Mouse (Mus musculus) limb, embryonic 14.5 days (tissue): ENCODE results near the gene Snx29. TPM values are rescaled to one million over a fixed set of nuclear protein-coding genes. Genes with fewer than 3 reads are reported as not detected.

Source experiments
- ATAC-seq: fragments of 200-750 bp; cut with Nextera tagmentation; 2 replicates; pipeline ENCODE4 v1.8.0; 2017; ENCODE audit warnings: low read depth, moderate number of reproducible peaks, moderate TSS enrichment; ENCODE audit not compliant: low FRiP score
- DNase-seq: peaks from one replicate; pipeline ENCODE4 v3.0.0-alpha.2; 2015; ENCODE audit warnings: low spot score
- H3K27ac ChIP-seq: fragments of 300-500 bp; sonication (generic); replicated peaks from 2 replicates; pipeline ENCODE4 v1.5.1; 2014; ENCODE audit warnings: low read depth, mild to moderate bottlenecking, low read length, moderate library complexity, mixed read lengths
- H3K27me3 ChIP-seq: fragments of 300-500 bp; sonication (generic); 2 replicates; pipeline ENCODE4 v1.6.1; 2014; ENCODE audit warnings: low read length, mixed read lengths; ENCODE audit not compliant: control insufficient read depth, insufficient read depth
- H3K36me3 ChIP-seq: fragments of 300-500 bp; sonication (generic); 2 replicates; pipeline ENCODE4 v1.6.1; 2014; ENCODE audit warnings: mild to moderate bottlenecking, low read length, moderate library complexity, mixed read lengths; ENCODE audit not compliant: control insufficient read depth, insufficient read depth
- H3K4me1 ChIP-seq: fragments of 300-500 bp; sonication (generic); 2 replicates; pipeline ENCODE4 v1.6.1; 2014; ENCODE audit warnings: antibody characterized with exemption, low read length, mixed read lengths; ENCODE audit not compliant: control insufficient read depth, insufficient read depth
- H3K4me2 ChIP-seq: fragments of 300-500 bp; sonication (generic); replicated peaks from 2 replicates; pipeline ENCODE4 v1.6.1; 2014; ENCODE audit warnings: low read depth, mild to moderate bottlenecking, low read length, moderate library complexity; ENCODE audit not compliant: severe bottlenecking
- H3K4me3 ChIP-seq: fragments of 300-500 bp; sonication (generic); replicated peaks from 2 replicates; pipeline ENCODE4 v1.5.1; 2014; ENCODE audit warnings: low read length
- H3K9ac ChIP-seq: fragments of 300-500 bp; sonication (generic); 2 replicates; pipeline ENCODE4 v1.6.1; 2014; ENCODE audit warnings: mild to moderate bottlenecking, low read depth, low read length, moderate library complexity; ENCODE audit not compliant: severe bottlenecking
- H3K9me3 ChIP-seq: fragments of 300-500 bp; sonication (generic); 2 replicates; pipeline ENCODE4 v1.6.1; 2016; ENCODE audit warnings: low read length; ENCODE audit not compliant: control insufficient read depth
- POLR2A ChIP-seq: fragments of 200-500 bp; IDR thresholded peaks from 2 replicates; pipeline ENCODE4 v1.8.0; 2012; ENCODE audit warnings: inconsistent platforms, mild to moderate bottlenecking, moderate library complexity, borderline replicate concordance; ENCODE audit not compliant: insufficient read depth, insufficient read length; ENCODE audit errors: extremely low read depth
- WGBS: fragments of 180-500 bp; shearing (Covaris S2); extraction: QIAGEN DNeasy Blood & Tissue Kit; methylation state at CpG from one replicate; pipeline ENCODE4 v1.1.7; 2014; 5-methylcytosine and 5-hydroxymethylcytosine counted together
- polyA plus RNA-seq, 2 experiments: library from polyadenylated mRNA; depleted of rRNA in 1 of 2; stranded (reverse) in 1 of 2; unstranded in 1 of 2; fragments of >200 nt; fragmentation: Nextera tagmentation in 1 of 2; extraction: Ambion mirVana in 1 of 2; gene quantifications; 2 replicates each; pipeline versions ENCODE4 v1.2.1 to v1.2.3; 2012 to 2014

Snx29 gene
- polyA plus RNA-seq, 2 experiments, result 4.9 to 9.3 TPM

DNA sequence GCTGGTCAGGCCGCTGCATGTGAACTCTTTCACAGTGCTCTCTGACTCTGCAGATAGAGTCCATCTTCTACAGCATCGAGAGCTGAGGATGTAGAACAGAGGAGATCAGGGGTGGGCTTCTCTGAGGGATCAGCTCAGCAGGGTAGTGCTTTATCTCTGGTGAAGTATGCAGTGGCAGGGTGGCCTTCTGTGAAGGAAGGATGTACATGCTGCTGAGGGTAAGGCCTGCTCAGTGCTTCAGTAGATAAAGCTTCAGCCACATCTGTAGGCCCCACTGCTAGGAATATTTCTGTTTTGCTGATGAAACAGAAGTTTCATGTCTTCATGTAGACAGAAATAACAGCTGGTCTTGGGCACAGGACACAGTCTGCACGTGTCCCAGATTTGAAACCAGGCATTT is 300.3 kb downstream of the Snx29 start:
- H3K4me3 ChIP-seq, result no peak overlapping the region
- WGBS, result 82% methylated on average over 3 of the region's 3 CpGs
- H3K36me3 ChIP-seq, result no peaks in the 10 kb centered on the region
- ATAC-seq, result no peak
- no peak for DNase-seq
- H3K4me2 ChIP-seq, result no peak overlapping the region
- no peaks in the 10 kb centered on the region for H3K27me3 ChIP-seq
- no peak overlapping the region for H3K9ac ChIP-seq
- no peaks in the 10 kb centered on the region for H3K9me3 ChIP-seq
- no peak overlapping the region for H3K27ac ChIP-seq
- no peak for TF ChIP-seq POLR2A
- H3K4me1 ChIP-seq, result 0 out of 2 replicates have a peak, but pooled peaks cover under 1% of the 10 kb centered on the region

DNA sequence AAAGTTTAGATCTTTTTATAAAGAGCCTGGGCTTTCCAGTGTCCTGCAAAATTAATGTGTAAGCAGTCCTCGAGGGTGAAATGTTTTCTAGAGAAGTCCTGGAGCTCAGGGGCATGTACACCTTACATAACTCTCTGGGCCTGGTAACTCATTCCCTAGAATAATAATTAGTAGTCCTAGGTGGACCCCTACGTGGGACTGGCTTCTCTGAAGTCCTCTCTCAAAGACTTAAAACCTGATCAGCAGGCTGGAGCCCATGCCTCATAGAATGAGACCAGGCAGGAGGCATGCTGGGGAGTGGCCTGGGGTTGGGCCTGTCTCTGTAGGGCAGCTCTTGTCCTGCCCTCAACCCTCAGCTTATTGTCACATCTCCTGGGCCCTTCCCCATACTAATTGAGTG is 301.4 kb downstream of the Snx29 start:
- 67% methylated on average over 2 of the region's 2 CpGs for WGBS
- H3K4me3 ChIP-seq, result no peak overlapping the region

GRCm38 (mm10) chr16:11626004-11626481 is 303.3 kb downstream of the Snx29 start:
- Histone ChIP-seq H3K36me3 (no peaks in the 10 kb centered on the region), H3K9ac (no peak overlapping the region), H3K27me3 (no peaks in the 10 kb centered on the region), H3K4me3 (no peak overlapping the region), H3K9me3 (no peaks in the 10 kb centered on the region), H3K4me1 (0 out of 2 replicates have a peak, but pooled peaks cover 4% of the 10 kb centered on the region), H3K27ac (no peak overlapping the region), H3K4me2 (no peak overlapping the region)
- no peak for TF ChIP-seq POLR2A
- ATAC-seq (no peak), DNase-seq (no peak)
- 90% methylated on average over 1 of the region's 1 CpGs for WGBS

More for the DNA sequence above, 301.4 kb downstream of the Snx29 start:
- H3K9me3 ChIP-seq, result no peaks in the 10 kb centered on the region
- no peak for TF ChIP-seq POLR2A
- ATAC-seq, result no peak
- no peak overlapping the region for H3K9ac ChIP-seq
- H3K27me3 ChIP-seq, result no peaks in the 10 kb centered on the region
- H3K4me1 ChIP-seq, result 0 out of 2 replicates have a peak, but pooled peaks cover 4% of the 10 kb centered on the region
- no peak overlapping the region for H3K4me2 ChIP-seq
- no peak overlapping the region for H3K27ac ChIP-seq
- no peak for DNase-seq
- H3K36me3 ChIP-seq, result no peaks in the 10 kb centered on the region

- no peak for TF ChIP-seq POLR2A
- H3K9me3 ChIP-seq, result no peaks in the 10 kb centered on the region
- H3K4me3 ChIP-seq, result no peak overlapping the region
- no peaks in the 10 kb centered on the region for H3K36me3 ChIP-seq
- no peaks in the 10 kb centered on the region for H3K27me3 ChIP-seq
- DNase-seq (no peak), ATAC-seq (no peak)
- 83% methylated on average over 2 of the region's 2 CpGs for WGBS
- no peak overlapping the region for H3K9ac ChIP-seq
- no peak overlapping the region for H3K4me2 ChIP-seq
- H3K4me1 ChIP-seq, result 0 out of 2 replicates have a peak, but pooled peaks cover 4% of the 10 kb centered on the region
- no peak overlapping the region for H3K27ac ChIP-seq
These were observed 303.9 kb downstream of the Snx29 start for GRCm38 (mm10) chr16:11626616-11627015.

DNA sequence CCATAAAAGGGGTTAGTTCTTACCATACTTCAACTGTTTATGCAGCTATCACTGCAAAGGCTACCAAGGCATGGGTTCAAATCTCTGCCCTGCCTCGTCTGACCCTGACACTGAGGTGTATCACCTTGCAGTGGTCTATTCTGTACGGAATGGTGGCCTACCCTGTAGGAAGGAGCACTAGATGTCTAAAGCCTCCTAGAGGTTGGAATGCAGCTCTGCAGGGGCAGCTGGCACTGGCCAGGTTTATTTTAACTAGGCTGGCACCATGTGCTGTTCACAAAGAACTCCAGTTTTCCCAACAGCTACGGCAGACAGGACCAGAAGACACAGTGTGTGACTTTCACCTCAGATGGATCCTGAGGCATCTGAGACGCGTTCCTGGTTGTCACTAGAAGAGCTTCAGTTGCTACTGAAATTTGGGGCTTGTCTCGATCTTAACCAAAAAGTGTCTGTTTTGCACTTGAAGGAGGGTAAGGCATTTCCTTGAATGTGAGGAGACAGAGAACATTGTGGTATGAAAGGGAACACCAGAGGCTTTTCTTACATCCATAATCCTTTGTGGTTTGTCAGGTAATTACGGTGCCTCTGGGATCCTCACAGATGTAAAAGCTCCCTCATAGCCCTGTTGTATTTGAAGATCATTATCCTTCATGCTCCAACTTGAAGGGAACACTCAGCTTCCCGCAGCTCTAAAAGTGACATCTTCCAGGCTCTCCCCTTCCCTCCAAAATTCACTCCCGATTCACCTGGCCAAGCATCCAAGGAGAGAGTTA is 305.3 kb downstream of the Snx29 start:
- Histone ChIP-seq H3K9me3 (no peaks in the 10 kb centered on the region), H3K4me1 (0 out of 2 replicates have a peak, but pooled peaks cover 4% of the 10 kb centered on the region), H3K4me2 (no peak overlapping the region), H3K27ac (no peak overlapping the region), H3K36me3 (no peaks in the 10 kb centered on the region), H3K9ac (no peak overlapping the region), H3K27me3 (no peaks in the 10 kb centered on the region), H3K4me3 (no peak overlapping the region)
- no peak for ATAC-seq
- no peak for DNase-seq
- no peak for TF ChIP-seq POLR2A
- WGBS, result 71% methylated on average over 9 of the region's 9 CpGs

- no peaks in the 10 kb centered on the region for H3K36me3 ChIP-seq
- H3K4me1 ChIP-seq, result 0 out of 2 replicates have a peak, but pooled peaks cover 4% of the 10 kb centered on the region
- no peak for TF ChIP-seq POLR2A
- no peak overlapping the region for H3K4me2 ChIP-seq
- no peak overlapping the region for H3K27ac ChIP-seq
- no peak overlapping the region for H3K4me3 ChIP-seq
- no peak overlapping the region for H3K9ac ChIP-seq
- H3K27me3 ChIP-seq, result no peaks in the 10 kb centered on the region
- no peak for ATAC-seq
- WGBS, result 81% methylated on average over 7 of the region's 7 CpGs
- H3K9me3 ChIP-seq, result no peaks in the 10 kb centered on the region
- DNase-seq, result no peak
These were observed 307.0 kb downstream of the Snx29 start for GRCm38 (mm10) chr16:11629704-11630103.
